Mouse (Mus musculus) stomach, embryonic 14.5 days (tissue): Measurements from ENCODE around the gene Mlph. TPM values are rescaled to one million over a fixed set of nuclear protein-coding genes. Genes with fewer than 3 reads are reported as not detected.

Experiments used
- ATAC-seq: fragments of 200-750 bp; cut with Nextera tagmentation; 2 replicates; pipeline ENCODE4 v1.8.0; 2017; ENCODE audit warnings: low read depth, moderate TSS enrichment; ENCODE audit not compliant: insufficient number of reproducible peaks, insufficient read depth, low FRiP score
- H3K27ac ChIP-seq: fragments of 300-500 bp; sonication (generic); 2 replicates; pipeline ENCODE4 v1.5.1; 2014; ENCODE audit warnings: mild to moderate bottlenecking, low read length, moderate library complexity, mixed read lengths
- H3K27me3 ChIP-seq: fragments of 300-500 bp; sonication (generic); 2 replicates; pipeline ENCODE4 v1.6.1; 2014; ENCODE audit warnings: low read length, control low read depth, mixed read lengths; ENCODE audit not compliant: control insufficient read depth, insufficient read depth
- H3K36me3 ChIP-seq: fragments of 300-500 bp; sonication (generic); 2 replicates; pipeline ENCODE4 v1.6.1; 2014; ENCODE audit warnings: mild to moderate bottlenecking, control low read depth, low read length, moderate library complexity, mixed read lengths; ENCODE audit not compliant: control insufficient read depth, insufficient read depth
- H3K4me1 ChIP-seq: fragments of 300-500 bp; sonication (generic); 2 replicates; pipeline ENCODE4 v1.6.1; 2014; ENCODE audit warnings: low read length, control low read depth, mixed read lengths; ENCODE audit not compliant: control insufficient read depth, insufficient read depth
- H3K4me2 ChIP-seq: fragments of 300-500 bp; sonication (generic); replicated peaks from 2 replicates; pipeline ENCODE4 v1.6.1; 2014; ENCODE audit warnings: low read depth, low read length, control low read depth
- H3K4me3 ChIP-seq: fragments of 300-500 bp; sonication (generic); 2 replicates; pipeline ENCODE4 v1.5.1; 2014; ENCODE audit warnings: low read depth, low read length, control low read depth
- H3K9ac ChIP-seq: fragments of 300-500 bp; sonication (generic); replicated peaks from 2 replicates; pipeline ENCODE4 v1.6.1; 2014; ENCODE audit warnings: low read depth, mild to moderate bottlenecking, control low read depth, low read length, moderate library complexity, mixed read lengths
- H3K9me3 ChIP-seq: fragments of 300-500 bp; sonication (generic); 2 replicates; pipeline ENCODE4 v1.6.1; 2016; ENCODE audit warnings: low read depth, low read length, control low read depth; ENCODE audit not compliant: control insufficient read depth
- WGBS: fragments of 180-500 bp; shearing (Covaris S2); extraction: QIAGEN DNeasy Blood & Tissue Kit; methylation state at CpG from one replicate; pipeline ENCODE4 v1.1.7; 2014; 5-methylcytosine and 5-hydroxymethylcytosine counted together
- polyA plus RNA-seq: library from polyadenylated mRNA; unstranded; fragments of >200 nt; fragmentation: Nextera tagmentation; extraction: Ambion mirVana; gene quantifications from 2 replicates; pipeline ENCODE4 v1.2.1, GENCODE M21; 2014

Mlph gene
- polyA plus RNA-seq, 1 experiment from 2014 or later: 1.3 TPM

GRCm38 (mm10) chr1:90980638-90981330 lies 65.9 kb downstream of the Mlph start:
- 61% methylated on average over 10 of the region's 10 CpGs for WGBS

GRCm38 (mm10) chr1:90981346-90981745 lies 66.5 kb downstream of the Mlph start:
- no peak for ATAC-seq
- H3K9ac ChIP-seq: no peak overlapping the region
- no peak overlapping the region for H3K4me2 ChIP-seq
- no peaks in the 10 kb centered on the region for H3K4me1 ChIP-seq
- no peaks in the 10 kb centered on the region for H3K27me3 ChIP-seq
- H3K9me3 ChIP-seq: no peaks in the 10 kb centered on the region
- H3K36me3 ChIP-seq: no peaks in the 10 kb centered on the region
- no peak overlapping the region for H3K27ac ChIP-seq
- H3K4me3 ChIP-seq: no peak overlapping the region
- 77% methylated on average over 3 of the region's 3 CpGs for WGBS

More at GRCm38 (mm10) chr1:90980638-90981330, 65.9 kb downstream of the Mlph start:
- Histone ChIP-seq H3K4me3 (no peak overlapping the region), H3K4me2 (no peak overlapping the region), H3K9ac (no peak overlapping the region), H3K27ac (no peak overlapping the region), H3K9me3 (no peaks in the 10 kb centered on the region), H3K4me1 (no peaks in the 10 kb centered on the region), H3K27me3 (no peaks in the 10 kb centered on the region), H3K36me3 (no peaks in the 10 kb centered on the region)
- ATAC-seq: no peak

GRCm38 (mm10) chr1:90995916-90996315 lies 81.0 kb downstream of the Mlph start:
- WGBS: 91% methylated on average over 1 of the region's 1 CpGs
- no peak overlapping the region for H3K9ac ChIP-seq
- no peak overlapping the region for H3K27ac ChIP-seq
- no peaks in the 10 kb centered on the region for H3K36me3 ChIP-seq
- ATAC-seq: no peak
- no peak overlapping the region for H3K4me2 ChIP-seq
- H3K9me3 ChIP-seq: no peaks in the 10 kb centered on the region
- H3K4me1 ChIP-seq: peaks cover 12% of the 10 kb centered on the region
- H3K27me3 ChIP-seq: no peaks in the 10 kb centered on the region
- H3K4me3 ChIP-seq: no peak overlapping the region

GRCm38 (mm10) chr1:90997136-90997535 lies 82.3 kb downstream of the Mlph start:
- Histone ChIP-seq H3K4me2 (no peak overlapping the region), H3K27ac (no peak overlapping the region), H3K9me3 (no peaks in the 10 kb centered on the region), H3K4me3 (no peak overlapping the region), H3K27me3 (no peaks in the 10 kb centered on the region), H3K9ac (no peak overlapping the region), H3K36me3 (no peaks in the 10 kb centered on the region), H3K4me1 (peaks cover 12% of the 10 kb centered on the region)
- no peak for ATAC-seq
- 51% methylated on average over 4 of the region's 4 CpGs for WGBS

GRCm38 (mm10) chr1:90997641-90998040 lies 82.8 kb downstream of the Mlph start:
- H3K4me2 ChIP-seq: no peak overlapping the region; the same call in 1 of the 2 replicates
- no peak overlapping the region; the same call in 1 of the 2 replicates for H3K4me3 ChIP-seq
- no peaks in the 10 kb centered on the region for H3K27me3 ChIP-seq
- no peaks in the 10 kb centered on the region for H3K36me3 ChIP-seq
- no peak overlapping the region for H3K27ac ChIP-seq
- peaks cover 12% of the 10 kb centered on the region for H3K4me1 ChIP-seq
- WGBS: 85% methylated on average over 5 of the region's 5 CpGs
- no peak overlapping the region for H3K9ac ChIP-seq
- ATAC-seq: no peak
- H3K9me3 ChIP-seq: no peaks in the 10 kb centered on the region

- H3K4me1 ChIP-seq: peaks cover 12% of the 10 kb centered on the region
- H3K4me2 ChIP-seq: peak within 1 kb of the TSS; percentile 98
- WGBS: 3% methylated on average over 49 of the region's 59 CpGs
- no peak within 1 kb of the TSS for H3K27ac ChIP-seq
- ATAC-seq: peak; percentile 64
- peak within 1 kb of the TSS; percentile 74 for H3K4me3 ChIP-seq
- H3K27me3 ChIP-seq: no peaks in the 10 kb centered on the region
- no peaks in the 10 kb centered on the region for H3K9me3 ChIP-seq
- H3K9ac ChIP-seq: peak within 1 kb of the TSS; percentile 71
- no peaks in the 10 kb centered on the region for H3K36me3 ChIP-seq
These were observed 83.5 kb downstream of the Mlph start, which contains the start of gene Lrrfip1 for GRCm38 (mm10) chr1:90998268-90998890. Gene Lrrfip1 (plus strand): TSS chr1:90998737.

GRCm38 (mm10) chr1:90998891-90999611 lies 84.2 kb downstream of the Mlph start:
- Histone ChIP-seq H3K4me1 (peaks cover 12% of the 10 kb centered on the region), H3K4me2 (peak overlapping the region; percentile 98), H3K9me3 (no peaks in the 10 kb centered on the region), H3K36me3 (no peaks in the 10 kb centered on the region), H3K27ac (no peak overlapping the region), H3K27me3 (no peaks in the 10 kb centered on the region), H3K9ac (peak overlapping the region; percentile 71), H3K4me3 (peak overlapping the region; percentile 74)
- 2% methylated on average over 41 of the region's 41 CpGs for WGBS
- ATAC-seq: peak; percentile 51; the same call in 1 of the 2 replicates

GRCm38 (mm10) chr1:90999911-91000601 lies 85.2 kb downstream of the Mlph start:
- no peak overlapping the region for H3K27ac ChIP-seq
- no peak overlapping the region for H3K9ac ChIP-seq
- H3K36me3 ChIP-seq: no peaks in the 10 kb centered on the region
- no peaks in the 10 kb centered on the region for H3K27me3 ChIP-seq
- peak overlapping the region; percentile 74; the same call in 1 of the 2 replicates for H3K4me3 ChIP-seq
- H3K4me1 ChIP-seq: peaks cover 12% of the 10 kb centered on the region
- H3K9me3 ChIP-seq: no peaks in the 10 kb centered on the region
- 64% methylated on average over 10 of the region's 10 CpGs for WGBS
- no peak for ATAC-seq
- H3K4me2 ChIP-seq: peak overlapping the region; percentile 98
